Mouse (Mus musculus) erythroblast, adult 5-6 weeks (primary cell): Measurements from ENCODE around the gene Dennd4b. TPM values are rescaled to one million over a fixed set of nuclear protein-coding genes. Genes with fewer than 3 reads are reported as not detected.
"Not testable (repeated sequence)": the region's sequence is repeated elsewhere in the genome, so short reads cannot be mapped to it uniquely, and the experiment has no call there.

Source experiments
- ATAC-seq: replicated peaks from 2 replicates; pipeline ENCODE4 v1.8.0; 2016; ENCODE audit warnings: moderate number of reproducible peaks, mild to moderate bottlenecking, moderate TSS enrichment, inconsistent platforms; ENCODE audit not compliant: poor library complexity, low FRiP score, severe bottlenecking
- total RNA-seq, 2 experiments: library from RNA; stranded (forward) in 1 of 2; stranded (reverse) in 1 of 2; fragments of 150-400 nt in 1 of 2; fragments of 200-764, 138-1000 nt in 1 of 2; gene quantifications; 2 replicates each; pipeline versions ENCODE4 v1.2.3 to v1.2.4; 2015 to 2017; ENCODE audit warnings: low replicate concordance in 2 of 2

Gene Dennd4b
- total RNA-seq, 2 experiments from 2014 or later: 6.1 to 18.4 TPM

- not testable (repeated sequence) for ATAC-seq
These were observed 13.2 kb upstream of the Dennd4b start for GRCm38 (mm10) chr3:90251731-90252226.

DNA sequence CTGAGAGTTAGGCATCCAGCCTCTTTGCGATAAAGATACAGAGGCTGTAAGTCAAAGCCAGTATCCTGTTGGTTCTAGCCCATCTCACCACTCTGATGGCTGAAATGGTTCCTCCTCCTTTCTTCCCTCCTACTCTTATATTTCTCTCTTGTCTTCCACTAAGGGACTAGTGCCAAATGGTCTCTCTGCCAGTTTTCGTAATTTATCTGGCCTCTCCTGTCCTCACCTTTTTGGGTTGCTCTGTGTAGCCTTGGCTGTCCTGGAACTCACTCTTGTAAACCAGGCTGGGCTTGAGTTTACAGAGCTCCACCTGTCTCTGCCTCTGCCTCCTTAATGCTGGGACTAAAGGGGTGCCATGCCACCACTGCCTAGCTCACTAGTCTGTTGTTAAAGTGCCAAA, 12.3 kb upstream of the Dennd4b start:
- not testable (repeated sequence) for ATAC-seq

GRCm38 (mm10) chr3:90253174-90253573, 11.8 kb upstream of the Dennd4b start:
- ATAC-seq: not testable (repeated sequence)

DNA sequence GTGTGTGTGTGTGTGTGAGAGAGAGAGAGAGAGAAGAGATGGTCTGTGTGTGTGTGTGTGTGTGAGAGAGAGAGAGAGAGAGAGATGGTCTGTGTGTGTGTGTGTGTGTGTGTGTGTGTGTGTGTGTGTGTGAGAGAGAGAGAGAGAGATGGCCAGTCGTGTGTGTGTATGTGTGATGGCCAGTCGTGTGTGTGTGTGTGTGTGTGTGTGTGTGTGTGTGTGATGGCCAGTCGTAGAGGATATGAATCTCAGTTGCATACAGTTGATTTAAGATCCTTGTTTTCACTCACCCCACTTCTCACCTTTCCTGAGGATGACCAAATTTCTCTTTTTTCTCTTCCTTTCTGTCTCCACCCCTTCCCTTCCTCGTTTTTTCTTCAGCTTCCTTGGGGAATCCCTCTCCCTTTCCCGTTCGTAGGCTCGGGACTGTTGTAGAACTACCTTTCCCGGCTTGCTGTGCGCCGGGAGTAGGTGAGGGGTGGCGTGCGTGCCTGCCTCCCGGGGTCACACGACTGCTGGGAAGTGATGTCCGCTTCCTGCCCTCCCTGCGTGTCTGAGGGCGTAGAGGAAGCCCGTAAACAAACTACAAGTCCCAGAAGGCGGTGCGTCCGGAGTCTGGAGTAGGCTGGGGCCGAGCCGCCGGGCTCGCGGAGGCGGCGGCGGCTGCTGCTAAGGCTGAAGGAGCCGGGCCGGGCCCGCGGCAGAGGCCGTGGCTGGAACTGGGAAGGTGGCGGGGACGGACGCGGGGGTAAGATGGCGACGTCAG, 11.1 kb upstream of the Dennd4b start, which contains the start of gene Crtc2:
TSS of gene Crtc2 (plus strand) at position 511 of the 766 bp plus-strand sequence.
- peak; percentile 98 for ATAC-seq

DNA sequence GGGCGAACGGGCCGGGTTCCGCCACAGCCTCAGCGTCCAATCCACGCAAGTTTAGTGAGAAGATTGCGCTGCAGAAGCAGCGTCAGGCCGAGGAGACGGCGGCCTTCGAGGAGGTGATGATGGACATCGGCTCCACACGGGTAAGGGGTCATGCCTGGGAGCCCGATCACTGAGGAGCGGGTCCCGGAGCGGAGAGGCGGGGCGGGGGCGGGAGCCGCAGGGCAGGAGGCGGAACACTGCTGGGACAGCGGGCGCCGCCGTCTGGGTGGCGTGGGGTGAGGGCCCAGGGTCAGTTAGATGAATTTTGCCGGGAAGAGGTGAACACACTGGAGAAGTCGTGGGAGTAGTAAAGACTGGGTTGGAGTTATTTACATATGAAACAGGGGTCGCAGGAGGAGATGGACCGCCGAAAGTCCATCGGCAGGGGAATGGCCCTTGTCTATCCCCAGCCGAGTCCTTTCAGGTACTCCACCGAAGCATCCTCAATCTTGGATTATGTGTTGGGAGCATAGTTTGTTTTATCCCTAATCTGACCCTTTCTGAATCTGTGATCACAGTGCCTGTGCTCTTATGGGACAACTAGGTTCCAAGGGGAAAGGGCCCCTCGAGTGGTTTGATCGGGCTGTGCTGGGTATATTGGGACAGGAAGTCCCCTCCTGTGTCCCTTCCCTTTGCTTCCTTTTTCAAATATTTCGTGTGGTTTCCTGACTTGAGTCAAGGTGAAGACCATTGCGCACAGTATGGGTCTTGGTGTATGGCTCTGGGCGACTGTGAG, 10.4 kb upstream of the Dennd4b start:
- ATAC-seq: peak; percentile 59

- ATAC-seq: no peak
These were observed 9.8 kb upstream of the Dennd4b start for GRCm38 (mm10) chr3:90255194-90255565.

GRCm38 (mm10) chr3:90255784-90256353, 9.1 kb upstream of the Dennd4b start:
- ATAC-seq: no peak

DNA sequence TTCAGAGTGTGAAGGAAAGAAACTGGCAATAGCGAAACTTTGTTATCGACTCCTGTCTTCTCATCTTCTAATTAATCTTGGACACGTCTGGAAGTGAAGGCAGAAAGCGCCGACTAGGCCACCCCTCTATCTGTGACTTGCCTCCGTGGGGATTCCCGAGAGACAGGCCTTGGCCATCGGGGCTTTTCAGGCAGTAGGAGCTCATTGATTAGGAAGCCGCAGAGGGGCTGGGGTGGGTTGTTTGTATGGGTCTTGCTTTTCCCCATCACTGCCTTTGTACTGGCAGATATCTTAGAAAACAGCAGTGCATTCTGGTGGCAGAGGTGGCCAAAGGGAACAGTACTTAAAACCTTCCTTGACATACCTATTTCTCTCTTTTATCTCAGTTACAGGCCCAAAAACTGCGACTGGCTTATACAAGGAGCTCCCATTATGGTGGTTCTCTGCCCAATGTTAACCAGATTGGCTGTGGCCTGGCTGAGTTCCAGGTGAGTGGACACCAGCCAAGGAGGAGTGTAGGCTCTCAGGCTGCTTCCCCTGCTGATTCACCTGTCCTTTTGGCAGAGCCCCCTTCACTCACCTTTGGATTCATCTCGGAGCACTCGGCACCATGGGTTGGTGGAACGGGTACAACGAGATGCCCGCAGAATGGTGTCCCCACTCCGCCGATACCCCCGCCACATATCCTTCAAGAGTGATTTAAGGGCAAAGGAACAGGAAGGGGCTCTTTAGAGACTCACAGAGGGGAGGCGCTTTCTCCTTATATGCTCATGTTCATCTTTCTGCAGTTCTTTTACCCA, 8.1 kb upstream of the Dennd4b start:
- ATAC-seq: no peak

- no peak for ATAC-seq
These were observed 6.5 kb upstream of the Dennd4b start for GRCm38 (mm10) chr3:90258521-90258920.

DNA sequence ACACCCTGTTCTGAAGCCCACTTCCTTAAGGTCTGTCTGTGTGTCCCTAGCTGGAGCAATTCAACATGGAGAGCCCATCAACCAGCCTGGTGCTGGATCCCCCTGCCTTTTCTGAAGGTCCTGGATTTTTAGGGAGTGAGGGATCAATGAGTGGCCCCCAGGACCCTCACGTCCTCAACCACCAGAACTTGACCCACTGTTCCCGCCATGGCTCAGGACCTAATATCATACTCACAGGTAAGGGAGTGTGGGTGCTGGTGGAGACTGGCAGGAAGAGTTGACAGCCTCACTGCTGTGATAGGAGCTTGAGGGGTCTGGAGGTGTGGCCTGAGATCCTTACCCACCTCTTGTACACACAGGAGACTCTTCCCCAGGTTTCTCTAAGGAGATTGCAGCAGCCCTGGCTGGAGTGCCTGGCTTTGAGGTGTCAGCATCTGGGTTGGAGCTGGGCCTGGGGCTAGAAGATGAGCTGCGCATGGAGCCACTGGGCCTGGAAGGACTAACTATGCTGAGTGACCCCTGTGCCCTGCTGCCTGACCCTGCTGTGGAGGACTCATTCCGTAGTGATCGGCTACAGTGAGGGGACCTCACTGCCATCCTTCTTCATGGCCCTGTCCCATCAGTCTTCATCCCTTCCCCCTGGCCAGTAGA, 1.7 kb upstream of the Dennd4b start:
- no peak for ATAC-seq

DNA sequence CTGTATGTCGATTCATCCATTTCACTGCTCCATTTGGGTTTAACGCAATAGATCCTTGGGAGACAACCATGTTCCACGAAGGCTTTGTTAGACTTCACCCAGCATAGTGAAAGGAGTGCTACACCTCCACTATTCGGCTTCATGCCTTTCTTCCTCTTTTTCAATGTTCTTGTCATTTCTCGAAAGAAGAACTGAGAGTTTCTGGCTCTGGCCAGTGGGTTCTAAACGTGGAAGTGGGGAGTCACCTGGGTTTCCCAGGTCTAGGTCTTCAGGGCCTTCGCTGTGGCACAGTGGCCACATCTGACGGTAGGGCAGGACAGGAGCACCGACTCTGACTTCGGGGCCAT, 325 bp upstream of the Dennd4b start:
- ATAC-seq: no peak

GRCm38 (mm10) chr3:90265932-90266741, 1.2 kb downstream of the Dennd4b start:
- 0 out of 2 replicates have a peak, but pooled peaks have one; percentile 8 for ATAC-seq

DNA sequence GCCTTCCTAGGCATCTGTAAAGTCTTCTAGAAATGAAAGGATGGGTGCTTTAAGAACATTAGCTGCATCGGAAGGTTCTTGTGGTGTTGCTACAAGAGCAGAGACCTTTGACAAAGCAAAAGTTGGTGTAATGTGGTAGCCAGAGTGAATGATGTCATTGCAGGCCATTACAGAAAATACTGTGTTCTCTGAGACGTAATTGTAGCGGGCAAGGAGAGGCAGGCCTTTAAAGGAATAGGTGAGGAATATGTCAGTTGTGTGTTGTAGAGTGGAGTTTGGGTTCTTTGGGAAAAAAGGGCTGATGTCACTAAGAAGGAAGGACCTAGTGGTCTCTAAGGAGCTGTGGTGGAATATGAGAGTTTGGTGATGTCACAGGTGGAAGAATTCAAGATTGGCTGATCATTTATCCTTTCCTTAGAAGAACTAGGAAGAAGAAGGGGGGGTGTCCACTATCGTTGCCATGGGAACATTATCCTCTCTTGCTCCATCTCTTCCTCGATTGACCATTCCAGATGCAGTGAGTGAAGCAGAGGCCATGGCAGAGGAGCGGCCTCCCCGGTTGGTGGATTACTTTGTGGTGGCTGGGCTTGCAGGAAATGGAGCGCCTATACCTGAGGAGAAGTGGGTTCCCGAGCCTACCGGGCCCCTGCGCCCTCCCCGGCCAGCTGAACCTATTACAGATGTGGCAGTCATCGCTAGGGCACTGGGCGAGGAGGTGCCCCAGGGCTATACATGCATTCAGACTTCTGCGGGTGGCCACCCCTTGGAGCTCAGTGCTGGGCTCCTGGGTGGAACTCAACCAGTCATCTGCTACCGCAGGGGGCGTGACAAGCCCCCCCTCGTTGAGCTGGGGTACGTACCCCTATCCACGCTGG, 2.2 kb downstream of the Dennd4b start:
- ATAC-seq: no peak

DNA sequence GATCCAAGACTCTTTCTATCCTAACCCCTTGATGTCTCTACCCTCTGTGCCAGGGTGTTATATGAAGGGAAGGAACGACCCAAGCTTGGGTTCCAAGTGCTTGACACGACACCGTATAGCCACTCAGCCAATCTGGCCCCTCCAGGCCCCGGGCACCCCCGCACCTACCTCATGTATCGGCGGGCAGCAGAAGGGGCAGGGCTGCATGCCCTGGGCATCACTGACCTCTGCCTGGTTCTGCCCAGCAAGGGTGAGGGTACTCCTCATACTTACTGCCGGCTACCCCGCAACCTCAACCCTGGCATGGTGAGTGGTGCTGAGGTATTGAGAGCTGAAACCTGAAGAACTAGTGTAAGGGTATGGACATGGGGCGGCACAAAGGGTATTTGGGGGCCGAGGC, 3.2 kb downstream of the Dennd4b start:
- ATAC-seq: no peak

DNA sequence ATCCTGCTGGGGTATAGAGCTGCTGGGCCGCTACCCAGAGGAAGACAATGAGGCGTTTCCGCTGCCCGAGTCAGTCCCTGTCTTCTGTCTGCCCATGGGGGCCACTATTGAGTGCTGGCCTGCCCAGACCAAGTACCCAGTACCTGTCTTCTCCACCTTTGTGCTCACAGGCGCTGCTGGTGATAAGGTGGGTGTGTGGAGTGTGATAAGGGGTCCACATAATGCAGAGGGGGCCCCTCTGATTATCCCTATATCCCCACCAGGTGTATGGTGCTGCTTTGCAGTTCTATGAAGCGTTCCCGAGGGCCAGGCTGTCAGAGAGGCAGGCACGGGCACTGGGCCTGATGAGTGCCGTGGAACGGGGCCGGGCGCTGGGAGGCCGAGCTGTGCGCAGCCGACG, 4.0 kb downstream of the Dennd4b start:
- no peak for ATAC-seq

DNA sequence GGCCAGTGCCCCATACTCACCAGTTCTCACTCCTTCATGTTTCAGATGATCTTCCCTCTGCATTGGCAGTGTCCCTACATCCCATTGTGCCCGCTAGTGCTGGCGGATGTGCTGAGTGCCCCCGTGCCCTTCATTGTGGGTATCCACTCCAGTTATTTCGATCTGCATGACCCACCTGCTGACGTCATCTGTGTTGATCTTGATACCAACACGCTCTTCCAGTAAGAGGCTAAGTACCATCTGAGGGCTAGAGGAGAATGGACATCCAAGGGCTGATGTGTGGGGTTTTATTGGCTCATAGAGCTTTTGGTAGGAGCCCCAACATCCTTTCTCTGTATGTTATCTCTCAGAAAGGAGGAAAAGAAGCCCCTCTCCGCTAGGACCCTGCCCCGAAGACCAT, 5.8 kb downstream of the Dennd4b start:
- ATAC-seq: no peak

GRCm38 (mm10) chr3:90272170-90272569, 7.2 kb downstream of the Dennd4b start:
- ATAC-seq: no peak

GRCm38 (mm10) chr3:90273855-90274254, 8.9 kb downstream of the Dennd4b start:
- ATAC-seq: no peak
